Mouse (Mus musculus): Measurements from ENCODE around the gene Trim63.

- TF ChIP-seq CTCF (conservative IDR thresholded peaks at IDR 0.05; ENCODE audit: insufficient read depth, insufficient read length, low read depth, low read length) (no peak), POLR2A (IDR thresholded peaks at IDR 0.05; ENCODE audit: low read depth, low read length) (no peak)
Observed at GRCm38 (mm10) chr4:134359649-134360048, 44.7 kb downstream of the Trim63 start.

Data from kidney, adult 2 months (tissue).